Mouse (Mus musculus): ENCODE data around the gene Gale.

DNA sequence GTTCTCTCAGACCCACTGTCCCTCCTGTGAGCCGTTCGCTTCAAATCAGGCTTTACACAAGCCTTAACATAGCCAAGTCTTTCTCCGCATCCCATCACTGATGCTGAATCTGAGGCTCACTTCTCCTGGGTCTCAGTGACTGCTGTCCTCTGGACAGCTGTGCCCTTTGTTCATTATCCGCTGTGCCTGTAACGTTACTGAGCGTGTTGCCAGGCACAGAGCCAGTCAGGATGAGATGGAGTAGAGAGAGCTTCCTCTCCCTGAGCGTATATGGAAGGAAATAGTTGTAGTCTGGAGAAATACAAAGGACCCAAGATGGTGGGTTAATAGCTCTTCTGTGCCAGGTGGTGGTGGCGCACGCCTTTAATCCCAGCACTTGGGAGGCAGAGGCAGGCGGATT lies 14.1 kb upstream of the Gale start:
- no peak for TF ChIP-seq CTCF (IDR thresholded peaks at IDR 0.05; ENCODE audit: borderline replicate concordance, insufficient read depth, low read length)
- TF ChIP-seq POLR2A (IDR thresholded peaks at IDR 0.05; ENCODE audit: low read depth, low read length), result no peak

Data from embryonic fibroblast, embryonic 13.5 days (primary cell).